Mouse (Mus musculus) ES-Bruce4 (cell line): ENCODE data around the gene Ammecr1.

Experiments
- CTCF ChIP-seq: IDR thresholded peaks from one replicate; pipeline ENCODE4 v1.8.1; 2011; ENCODE audit warnings: low read depth, low read length
- EP300 ChIP-seq: IDR thresholded peaks from 2 replicates; pipeline ENCODE4 v1.6.1; 2011; ENCODE audit warnings: low read depth, low read length; ENCODE audit not compliant: insufficient read depth
- POLR2A ChIP-seq: IDR thresholded peaks from one replicate; pipeline ENCODE4 v1.8.1; 2011; ENCODE audit warnings: low read length; ENCODE audit not compliant: insufficient read depth

- TF ChIP-seq EP300 (no peak), POLR2A (no peak), CTCF (no peak)
Observed at GRCm38 (mm10) chrX:142971759-142972158, 5.2 kb upstream of the Ammecr1 start.
